10 mouse cellular contexts compared by ENCODE assay signal in genomic region chr6:113936811-113937508, GRCm38 (mm10).
DNase-seq lines count a peak whose midpoint lies in the region; ATAC-seq and TF ChIP-seq lines count a peak whose summit lies in the region.
"Had no signal": no experiment of that assay in that cellular context is flagged by ENCODE, and none has a peak within 500 bp of the region (broad histone marks: within the 10 kb centered on the region; RNA-seq: fewer than 3 reads in every experiment).

No protein-coding gene starts in this region.

- peak; percentile 39 for DNase-seq in left cerebral cortex, postnatal 4 days
- no peak for DNase-seq in left cerebral cortex, postnatal 36 days (ENCODE audit: low spot score in 2 of 2)
- DNase-seq in spleen, adult 18-20 months = no peak
- no peak for DNase-seq in ovary, postnatal 14 days (ENCODE audit: low spot score)
- no peak for DNase-seq in gastrocnemius, adult 18-20 months (ENCODE audit: low spot score)
- DNase-seq: adrenal gland, postnatal 36 days; cerebellum, postnatal 14 days had no signal

- peak overlapping the region; percentile 24; the same call in 1 of the 2 replicates for H3K27ac ChIP-seq in forebrain, embryonic 15.5 days (replicated peaks)
- peak overlapping the region; percentile 14 for H3K27ac ChIP-seq in lung, embryonic 16.5 days (ENCODE audit: low read length)
- H3K27ac ChIP-seq in olfactory bulb, adult 2 months (ENCODE audit: insufficient read depth, low read depth, low read length) = peak overlapping the region; percentile 84

- H3K4me2 ChIP-seq in forebrain, embryonic 15.5 days (replicated peaks) = no peak overlapping the region
- no peak overlapping the region for H3K4me2 ChIP-seq in lung, embryonic 16.5 days (ENCODE audit: low read depth, low read length)

- TF ChIP-seq POLR2A in olfactory bulb, adult 2 months (IDR thresholded peaks at IDR 0.05; ENCODE audit: insufficient read depth, low read depth, low read length) = no peak

- no peaks in the 10 kb centered on the region for H3K9me3 ChIP-seq in forebrain, embryonic 15.5 days
- no peaks in the 10 kb centered on the region for H3K9me3 ChIP-seq in lung, embryonic 16.5 days (ENCODE audit: control insufficient read depth, low read length)

- no peaks in the 10 kb centered on the region for H3K27me3 ChIP-seq in forebrain, embryonic 15.5 days
- H3K27me3 ChIP-seq in lung, embryonic 16.5 days (ENCODE audit: control insufficient read depth, insufficient read depth, low read depth, low read length) = no peaks in the 10 kb centered on the region

- H3K4me3 ChIP-seq in forebrain, embryonic 15.5 days = no peak overlapping the region
- H3K4me3 ChIP-seq in lung, embryonic 16.5 days (ENCODE audit: low read length) = no peak overlapping the region
- H3K4me3 ChIP-seq in olfactory bulb, adult 2 months (ENCODE audit: insufficient read depth, low read depth, low read length) = no peak overlapping the region

- H3K36me3 ChIP-seq in forebrain, embryonic 15.5 days = no peaks in the 10 kb centered on the region
- no peaks in the 10 kb centered on the region for H3K36me3 ChIP-seq in lung, embryonic 16.5 days (ENCODE audit: control insufficient read depth, insufficient read depth, low read length)

- peak; percentile 74 for ATAC-seq in forebrain, embryonic 15.5 days (replicated peaks)
- ATAC-seq in lung, embryonic 16.5 days (ENCODE audit: low read depth) = peak; percentile 69

- WGBS in forebrain, embryonic 15.5 days = 21% methylated on average over 6 of the region's 6 CpGs
- 29% methylated on average over 6 of the region's 6 CpGs for WGBS in lung, embryonic 16.5 days
- WGBS in olfactory bulb, adult 2 months = 39% methylated on average over 6 of the region's 6 CpGs

- H3K9ac ChIP-seq in forebrain, embryonic 15.5 days (replicated peaks) = no peak overlapping the region
- no peak overlapping the region for H3K9ac ChIP-seq in lung, embryonic 16.5 days (ENCODE audit: low read length)

- intact Hi-C loops in left cerebral cortex, postnatal 4 days (cut with DNase I) = no loop called here
- intact Hi-C loops in left cerebral cortex, postnatal 36 days (cut with DNase I) = no loop called here

- TF ChIP-seq CTCF in olfactory bulb, adult 2 months (IDR thresholded peaks at IDR 0.05; ENCODE audit: insufficient read depth, low read depth, low read length) = no peak

- peaks cover 24% of the 10 kb centered on the region for H3K4me1 ChIP-seq in forebrain, embryonic 15.5 days
- peaks cover 3% of the 10 kb centered on the region; the same call in 1 of the 2 replicates for H3K4me1 ChIP-seq in lung, embryonic 16.5 days (replicated peaks; ENCODE audit: control insufficient read depth, insufficient read depth, low read length)
- H3K4me1 ChIP-seq in olfactory bulb, adult 2 months (ENCODE audit: control insufficient read depth, insufficient read depth, low read length) = peaks cover 50% of the 10 kb centered on the region

Comparison
In these comparisons a context has a peak if more than half of its experiments do, and no peak if none do; other contexts are left out.
1. H3K27ac ChIP-seq: peak in every context shown above with its lines; median percentile 84 in olfactory bulb, adult 2 months; 24 in forebrain, embryonic 15.5 days; 14 in lung, embryonic 16.5 days.